Mouse (Mus musculus) intestine, embryonic 15.5 days (tissue): ENCODE data around the gene Slc39a5. TPM values are rescaled to one million over a fixed set of nuclear protein-coding genes. Genes with fewer than 3 reads are reported as not detected.

Experiments used
- ATAC-seq: fragments of 200-750 bp; cut with Nextera tagmentation; 2 replicates; pipeline ENCODE4 v1.8.0; 2017; ENCODE audit warnings: moderate TSS enrichment, moderate library complexity
- H3K27ac ChIP-seq: fragments of 300-500 bp; sonication (generic); 2 replicates; pipeline ENCODE4 v1.5.1; 2015; ENCODE audit warnings: mild to moderate bottlenecking, inconsistent platforms
- H3K27me3 ChIP-seq: fragments of 300-500 bp; sonication (generic); replicated peaks from 2 replicates; pipeline ENCODE4 v1.6.1; 2015; ENCODE audit warnings: inconsistent platforms
- H3K36me3 ChIP-seq: fragments of 300-500 bp; sonication (generic); 2 replicates; pipeline ENCODE4 v1.6.1; 2015; ENCODE audit warnings: inconsistent platforms
- H3K4me1 ChIP-seq: fragments of 300-500 bp; sonication (generic); replicated peaks from 2 replicates; pipeline ENCODE4 v1.6.1; 2015; ENCODE audit warnings: inconsistent platforms
- H3K4me2 ChIP-seq: fragments of 300-500 bp; sonication (generic); replicated peaks from 2 replicates; pipeline ENCODE4 v1.6.1; 2015; ENCODE audit warnings: mild to moderate bottlenecking, inconsistent platforms
- H3K4me3 ChIP-seq: fragments of 300-500 bp; sonication (generic); replicated peaks from 2 replicates; pipeline ENCODE4 v1.5.1; 2015; ENCODE audit warnings: inconsistent platforms
- H3K9ac ChIP-seq: fragments of 300-500 bp; sonication (generic); 2 replicates; pipeline ENCODE4 v1.6.1; 2015; ENCODE audit warnings: inconsistent platforms
- H3K9me3 ChIP-seq: fragments of 300-500 bp; sonication (generic); 2 replicates; pipeline ENCODE4 v1.6.1; 2016; ENCODE audit warnings: inconsistent platforms
- WGBS: fragments of 180-500 bp; shearing (Covaris S2); methylation state at CpG from one replicate; pipeline ENCODE4 v1.1.7; 2015; 5-methylcytosine and 5-hydroxymethylcytosine counted together
- polyA plus RNA-seq: library from polyadenylated mRNA; unstranded; fragments of >200 nt; fragmentation: Nextera tagmentation; extraction: Ambion mirVana; gene quantifications from 2 replicates; pipeline ENCODE4 v1.2.1, GENCODE M21; 2015

Slc39a5 gene
- polyA plus RNA-seq, 1 experiment from 2014 or later = 114 TPM

DNA sequence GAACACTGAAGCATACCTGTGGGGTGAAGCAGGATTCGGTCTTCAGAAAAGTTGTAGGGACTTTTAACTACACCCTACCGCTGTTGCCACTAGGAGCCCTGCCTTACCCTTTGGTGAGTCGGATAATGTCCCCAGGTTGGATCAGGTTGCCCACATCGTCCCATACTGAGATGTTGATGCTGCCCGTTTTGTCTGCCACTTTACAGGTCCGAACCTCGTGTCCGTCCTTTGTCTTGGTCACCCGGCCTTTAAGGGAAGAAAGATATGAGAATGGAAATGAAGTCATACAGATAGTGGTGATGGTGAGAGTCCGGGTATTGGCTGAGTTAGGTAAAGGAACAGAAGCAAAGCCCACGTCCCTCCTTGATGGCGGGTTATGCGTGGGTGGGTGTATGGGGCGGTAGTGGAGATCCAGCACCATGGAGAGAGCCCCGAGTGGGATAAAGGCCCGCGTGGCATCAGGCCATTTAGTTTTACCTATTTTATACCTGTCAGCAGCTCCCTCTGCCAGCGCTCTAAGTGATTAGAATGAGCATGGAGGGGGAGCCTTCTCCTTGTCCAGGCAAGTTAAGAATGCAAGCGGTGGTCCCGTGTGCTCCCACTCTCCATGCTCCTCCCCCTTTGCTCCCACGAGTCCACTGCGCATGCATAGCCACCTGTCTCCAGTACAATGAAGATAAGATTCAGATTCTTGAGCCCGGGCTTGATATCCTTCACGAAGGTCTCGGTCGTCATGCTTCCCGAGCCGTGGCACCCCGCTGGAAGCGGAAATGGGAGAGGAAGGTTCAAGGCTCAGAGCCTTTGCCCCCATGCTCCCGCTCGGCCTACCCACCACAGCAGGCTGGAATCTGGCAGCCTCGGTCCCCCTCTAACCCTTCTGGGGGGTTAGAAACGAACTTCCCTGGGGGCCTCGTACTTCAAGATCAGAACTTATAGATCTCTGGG lies 7.8 kb upstream of the Slc39a5 start:
- WGBS = 19% methylated on average over 35 of the region's 35 CpGs
- Histone ChIP-seq H3K9me3 (no peaks in the 10 kb centered on the region), H3K27ac (peak overlapping the region; percentile 76), H3K36me3 (peaks cover 9% of the 10 kb centered on the region), H3K4me2 (peak overlapping the region; percentile 93), H3K9ac (peak overlapping the region; percentile 64), H3K27me3 (no peaks in the 10 kb centered on the region), H3K4me1 (peaks cover 28% of the 10 kb centered on the region), H3K4me3 (peak overlapping the region; percentile 96)
- peak; percentile 7; the same call in 1 of the 2 replicates for ATAC-seq

DNA sequence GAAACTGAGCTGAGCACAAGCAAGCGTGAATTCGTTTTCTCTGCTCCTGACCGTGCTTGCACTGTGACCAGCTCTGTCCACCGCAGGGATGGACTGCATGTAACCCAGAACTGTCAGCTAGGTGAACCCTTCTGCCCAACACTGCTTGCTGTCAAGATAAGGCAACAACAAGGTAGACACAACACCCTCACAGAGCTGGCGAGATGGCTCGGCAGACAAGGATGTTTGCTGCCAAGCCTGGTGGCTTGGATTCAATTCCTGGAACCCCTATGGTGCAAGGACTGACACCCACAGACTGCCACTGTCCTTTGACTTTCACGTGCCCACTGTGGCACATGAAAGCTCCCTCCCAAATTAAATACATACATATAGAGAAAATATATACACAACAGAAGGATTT lies 2.9 kb upstream of the Slc39a5 start:
- Histone ChIP-seq H3K27ac (no peak overlapping the region), H3K36me3 (peaks cover 9% of the 10 kb centered on the region), H3K9ac (no peak overlapping the region), H3K4me2 (no peak overlapping the region), H3K27me3 (no peaks in the 10 kb centered on the region), H3K9me3 (no peaks in the 10 kb centered on the region), H3K4me1 (peaks cover 7% of the 10 kb centered on the region), H3K4me3 (no peak overlapping the region)
- ATAC-seq = no peak
- 88% methylated on average over 7 of the region's 7 CpGs for WGBS

DNA sequence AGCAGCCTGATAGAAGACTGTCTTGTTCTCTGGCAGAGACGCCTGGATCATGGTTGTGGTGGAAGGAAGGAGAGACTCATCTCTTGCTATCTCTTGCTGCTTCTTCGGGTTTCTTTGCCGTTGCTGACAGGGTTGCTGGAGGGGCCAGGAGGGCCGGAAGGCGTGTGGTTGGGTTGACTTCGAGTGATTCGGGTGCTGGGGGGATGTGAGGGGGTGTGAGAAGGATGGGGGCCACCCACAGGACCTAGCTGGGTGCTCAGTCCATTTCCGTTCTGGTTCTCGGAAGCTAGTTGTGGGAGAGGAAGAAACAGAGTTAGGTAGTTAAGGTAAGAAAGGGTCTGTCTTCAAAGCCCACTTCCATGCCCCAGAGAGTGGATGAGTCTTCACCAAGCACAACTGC lies 609 bp upstream of the Slc39a5 start:
- H3K4me1 ChIP-seq = peaks cover 13% of the 10 kb centered on the region
- ATAC-seq = no peak
- peaks cover 13% of the 10 kb centered on the region for H3K36me3 ChIP-seq
- no peak overlapping the region for H3K27ac ChIP-seq
- no peaks in the 10 kb centered on the region for H3K27me3 ChIP-seq
- H3K4me3 ChIP-seq = no peak overlapping the region
- H3K9ac ChIP-seq = no peak overlapping the region
- H3K4me2 ChIP-seq = peak overlapping the region; percentile 53; the same call in 1 of the 2 replicates
- 76% methylated on average over 9 of the region's 9 CpGs for WGBS
- H3K9me3 ChIP-seq = no peaks in the 10 kb centered on the region

DNA sequence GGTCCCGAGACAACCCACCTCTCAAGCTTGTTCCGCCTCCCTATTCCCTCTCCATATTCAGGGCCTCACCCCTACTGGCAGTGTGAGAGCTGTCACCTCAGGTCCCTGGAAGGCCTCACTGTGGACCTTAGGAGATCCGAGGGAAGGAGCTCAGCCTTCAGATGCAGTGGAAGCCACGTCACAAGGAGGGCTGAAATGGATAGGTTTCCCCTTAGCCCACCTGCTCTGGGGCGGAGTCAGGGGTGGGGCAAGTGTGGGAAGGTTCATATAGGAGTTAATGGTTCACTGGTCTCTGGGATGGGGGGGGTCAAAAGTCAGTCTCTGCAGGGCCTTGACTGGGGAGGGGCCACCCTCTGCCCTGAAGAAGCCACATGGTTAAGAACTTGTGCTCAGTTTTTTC lies 691 bp downstream of the Slc39a5 start:
- peak; percentile 91 for ATAC-seq
- peaks cover 8% of the 10 kb centered on the region; the same call in 1 of the 2 replicates for H3K36me3 ChIP-seq
- peak overlapping the region; percentile 53 for H3K4me2 ChIP-seq
- WGBS = 24% methylated on average over 5 of the region's 5 CpGs
- H3K4me3 ChIP-seq = peak overlapping the region; percentile 41
- H3K27ac ChIP-seq = peak overlapping the region; percentile 81
- H3K9me3 ChIP-seq = no peaks in the 10 kb centered on the region
- peaks cover 22% of the 10 kb centered on the region for H3K4me1 ChIP-seq
- no peaks in the 10 kb centered on the region for H3K27me3 ChIP-seq
- peak overlapping the region; percentile 41; the same call in 1 of the 2 replicates for H3K9ac ChIP-seq

DNA sequence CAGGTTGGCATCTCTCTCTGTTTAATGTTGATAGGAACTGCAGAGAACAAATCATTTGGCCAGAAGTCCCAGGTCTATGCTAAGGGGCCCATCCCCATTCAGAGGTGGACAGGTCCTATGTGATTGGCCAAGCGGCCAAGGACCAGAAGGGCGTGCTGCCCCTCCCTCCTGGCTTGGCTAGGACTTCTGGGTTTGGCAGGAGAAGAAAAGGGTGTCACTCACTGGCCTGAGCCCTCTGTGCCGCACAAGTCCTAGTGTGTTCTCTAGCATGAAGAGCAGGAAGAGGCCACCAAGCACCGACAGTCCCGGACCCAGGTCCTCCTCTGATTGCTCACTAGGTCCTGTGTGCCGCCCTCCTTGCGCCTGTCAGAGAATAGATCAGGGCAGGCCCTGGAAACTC lies 3.6 kb downstream of the Slc39a5 start:
- ATAC-seq = peak; percentile 8; the same call in 1 of the 2 replicates

DNA sequence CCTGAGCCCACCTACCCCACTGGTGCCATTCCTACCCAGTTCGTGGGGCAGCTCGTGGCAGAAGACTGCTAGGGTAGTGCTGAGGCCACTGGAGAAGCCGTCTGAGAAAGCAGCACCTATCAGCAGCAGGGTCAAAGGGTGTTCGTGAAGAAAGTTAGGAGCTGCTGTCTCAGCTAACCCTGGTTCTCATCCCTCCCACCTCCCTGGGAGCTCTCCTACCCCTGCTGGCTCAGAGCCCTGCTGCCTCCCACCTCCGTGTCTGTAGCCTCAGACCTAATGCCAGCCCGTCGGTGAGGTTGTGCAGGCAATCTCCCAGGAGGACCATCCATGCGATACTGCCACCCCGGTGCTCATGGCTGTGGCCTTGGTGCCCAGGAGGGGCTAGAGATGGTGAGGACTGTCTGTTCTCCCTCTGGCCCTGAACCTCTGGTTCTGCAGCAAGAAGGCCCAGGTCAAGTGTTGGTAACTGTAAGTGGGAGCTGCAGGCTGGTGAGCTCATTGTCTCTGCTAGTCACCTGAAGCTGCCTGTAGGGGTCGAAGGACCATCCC lies 4.2 kb downstream of the Slc39a5 start:
- Histone ChIP-seq H3K27me3 (no peaks in the 10 kb centered on the region), H3K36me3 (peaks cover 15% of the 10 kb centered on the region), H3K4me1 (peaks cover 31% of the 10 kb centered on the region), H3K9ac (no peak overlapping the region), H3K9me3 (no peaks in the 10 kb centered on the region), H3K4me2 (no peak overlapping the region), H3K27ac (no peak overlapping the region), H3K4me3 (no peak overlapping the region)
- WGBS = 57% methylated on average over 10 of the region's 10 CpGs
- ATAC-seq = no peak

More for the DNA sequence above, 3.6 kb downstream of the Slc39a5 start:
- no peak overlapping the region for H3K27ac ChIP-seq
- peaks cover 9% of the 10 kb centered on the region for H3K36me3 ChIP-seq
- no peak overlapping the region for H3K4me3 ChIP-seq
- H3K4me2 ChIP-seq = no peak overlapping the region
- no peak overlapping the region for H3K9ac ChIP-seq
- no peaks in the 10 kb centered on the region for H3K9me3 ChIP-seq
- peaks cover 31% of the 10 kb centered on the region for H3K4me1 ChIP-seq
- no peaks in the 10 kb centered on the region for H3K27me3 ChIP-seq
- WGBS = 61% methylated on average over 7 of the region's 7 CpGs

DNA sequence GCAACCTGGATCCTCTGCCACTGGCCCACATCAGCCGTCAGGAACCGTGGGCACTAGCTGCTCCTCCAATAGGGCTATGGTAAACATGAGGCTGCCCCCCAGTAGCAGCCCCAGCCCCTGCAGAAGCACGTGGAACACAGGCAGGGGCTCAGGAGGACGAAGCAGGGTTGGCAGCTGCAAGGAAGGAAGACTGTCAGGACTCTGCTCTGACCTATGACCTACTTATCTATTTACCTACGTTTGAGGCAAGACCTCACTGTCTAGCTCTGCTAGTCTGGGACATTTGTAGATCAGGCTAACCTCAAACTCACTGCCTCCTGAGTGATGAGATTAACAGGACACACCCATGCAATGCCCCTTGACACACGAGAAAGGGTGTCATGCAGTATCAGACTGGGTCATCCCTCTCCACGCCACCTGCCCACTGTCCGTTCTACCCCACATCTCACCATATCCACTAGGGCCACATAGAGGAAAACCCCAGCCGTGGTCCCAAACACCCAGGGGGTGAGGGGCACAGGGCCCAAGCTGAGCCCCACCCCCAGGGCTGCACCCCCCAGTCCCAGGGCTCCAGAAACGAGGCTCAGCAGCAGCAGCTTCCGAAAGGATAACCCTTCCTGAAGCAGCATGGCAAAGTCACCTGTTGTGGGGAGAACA lies 4.9 kb downstream of the Slc39a5 start:
- ATAC-seq = no peak
- Histone ChIP-seq H3K4me2 (no peak overlapping the region), H3K27me3 (no peaks in the 10 kb centered on the region), H3K36me3 (peaks cover 22% of the 10 kb centered on the region), H3K9me3 (no peaks in the 10 kb centered on the region), H3K4me3 (no peak overlapping the region), H3K27ac (peak overlapping the region; percentile 13; the same call in 1 of the 2 replicates), H3K4me1 (peaks cover 31% of the 10 kb centered on the region), H3K9ac (no peak overlapping the region)
- 50% methylated on average over 11 of the region's 11 CpGs for WGBS

DNA sequence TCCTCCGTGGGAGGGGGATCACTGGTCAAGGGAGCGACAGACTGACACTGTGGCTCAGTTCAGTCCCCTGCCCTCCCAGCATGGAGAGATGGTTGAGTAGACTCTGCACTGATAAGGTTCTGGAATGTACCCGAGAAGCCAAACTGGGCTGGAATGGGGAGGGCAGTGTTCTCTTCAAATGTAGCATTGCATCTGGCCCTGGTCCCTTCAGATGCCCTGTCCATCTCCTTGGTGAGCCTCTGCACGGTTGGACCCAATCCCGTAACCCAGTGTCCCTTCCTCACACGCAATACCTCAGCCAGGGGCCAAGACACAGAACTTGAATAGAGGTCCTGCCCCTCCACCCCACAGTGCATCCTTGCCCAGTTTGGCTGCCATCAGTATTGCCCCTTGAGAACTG lies 9.2 kb downstream of the Slc39a5 start:
- WGBS = 79% methylated on average over 6 of the region's 6 CpGs
- Histone ChIP-seq H3K36me3 (peaks cover 58% of the 10 kb centered on the region), H3K9me3 (no peaks in the 10 kb centered on the region), H3K9ac (no peak overlapping the region), H3K4me1 (peaks cover 20% of the 10 kb centered on the region), H3K27me3 (no peaks in the 10 kb centered on the region), H3K4me2 (no peak overlapping the region), H3K4me3 (no peak overlapping the region), H3K27ac (no peak overlapping the region)
- no peak for ATAC-seq

DNA sequence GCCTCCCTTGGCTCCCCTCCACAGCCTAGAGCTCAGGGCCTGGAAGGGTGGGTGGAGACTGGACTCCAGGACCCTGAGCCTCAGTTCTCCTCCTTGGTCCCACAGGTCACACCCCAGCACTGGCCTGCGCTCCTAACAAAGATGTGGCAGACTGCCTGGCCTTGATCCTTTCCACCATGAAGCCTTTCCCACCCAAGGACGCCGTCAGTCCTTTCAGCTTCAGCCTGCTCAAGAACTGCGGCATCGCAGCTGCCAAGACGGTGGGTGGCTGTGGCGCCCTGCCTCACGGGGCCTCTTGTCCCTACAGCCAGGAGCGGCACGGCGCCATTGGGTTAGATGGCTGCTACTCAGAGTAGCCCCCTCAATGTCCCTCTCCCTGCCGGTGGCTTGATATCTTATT lies 10.7 kb downstream of the Slc39a5 start:
- H3K36me3 ChIP-seq = peaks cover 62% of the 10 kb centered on the region
- 88% methylated on average over 12 of the region's 12 CpGs for WGBS
- H3K4me3 ChIP-seq = no peak overlapping the region
- no peaks in the 10 kb centered on the region for H3K27me3 ChIP-seq
- H3K9ac ChIP-seq = no peak overlapping the region
- no peak for ATAC-seq
- no peak overlapping the region for H3K4me2 ChIP-seq
- H3K9me3 ChIP-seq = no peaks in the 10 kb centered on the region
- H3K4me1 ChIP-seq = 0 out of 2 replicates have a peak, but pooled peaks cover 9% of the 10 kb centered on the region
- H3K27ac ChIP-seq = no peak overlapping the region

DNA sequence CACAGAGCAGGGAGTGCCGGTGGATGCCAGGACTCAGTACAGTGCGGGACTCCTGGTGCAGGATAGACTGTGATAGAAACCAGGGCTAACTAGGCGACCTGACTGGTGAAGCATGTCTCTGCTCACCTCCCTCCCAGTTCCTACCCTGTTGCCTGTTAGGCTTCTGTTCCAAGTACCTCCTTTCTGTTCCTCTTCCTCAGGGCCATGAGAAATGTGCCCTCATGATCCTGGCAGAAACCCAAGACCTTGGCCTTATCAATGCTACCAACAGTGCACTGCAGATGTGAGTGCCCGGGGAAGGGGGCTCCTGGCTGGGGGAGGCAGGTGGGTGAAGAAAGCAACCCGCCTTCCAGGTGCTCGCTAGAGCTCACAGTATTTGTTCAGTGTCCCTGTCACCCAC lies 11.5 kb downstream of the Slc39a5 start:
- Histone ChIP-seq H3K36me3 (peaks cover 64% of the 10 kb centered on the region), H3K9ac (no peak overlapping the region), H3K27ac (no peak overlapping the region), H3K4me1 (0 out of 2 replicates have a peak, but pooled peaks cover 9% of the 10 kb centered on the region), H3K4me3 (no peak overlapping the region), H3K9me3 (no peaks in the 10 kb centered on the region), H3K27me3 (no peaks in the 10 kb centered on the region), H3K4me2 (no peak overlapping the region)
- no peak for ATAC-seq
- 79% methylated on average over 6 of the region's 6 CpGs for WGBS

DNA sequence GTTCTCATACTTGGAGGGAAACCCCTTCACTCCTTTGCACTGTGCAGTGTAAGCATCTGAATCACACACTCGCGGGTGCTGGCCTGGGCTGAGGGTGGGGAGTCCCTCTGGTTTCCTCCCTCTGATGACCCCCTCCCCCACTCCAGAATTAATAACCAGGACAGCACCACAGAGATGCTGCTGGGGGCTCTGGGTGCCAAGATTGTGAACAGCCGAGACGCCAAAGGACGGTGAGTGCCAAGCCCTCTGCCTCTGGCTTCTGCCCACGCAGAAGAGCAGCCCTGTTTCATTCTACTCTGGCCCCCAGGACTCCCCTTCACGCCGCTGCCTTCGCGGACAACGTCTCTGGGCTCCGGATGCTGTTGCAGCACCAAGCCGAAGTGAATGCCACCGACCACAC lies 12.1 kb downstream of the Slc39a5 start:
- Histone ChIP-seq H3K27ac (no peak overlapping the region), H3K9me3 (no peaks in the 10 kb centered on the region)

DNA sequence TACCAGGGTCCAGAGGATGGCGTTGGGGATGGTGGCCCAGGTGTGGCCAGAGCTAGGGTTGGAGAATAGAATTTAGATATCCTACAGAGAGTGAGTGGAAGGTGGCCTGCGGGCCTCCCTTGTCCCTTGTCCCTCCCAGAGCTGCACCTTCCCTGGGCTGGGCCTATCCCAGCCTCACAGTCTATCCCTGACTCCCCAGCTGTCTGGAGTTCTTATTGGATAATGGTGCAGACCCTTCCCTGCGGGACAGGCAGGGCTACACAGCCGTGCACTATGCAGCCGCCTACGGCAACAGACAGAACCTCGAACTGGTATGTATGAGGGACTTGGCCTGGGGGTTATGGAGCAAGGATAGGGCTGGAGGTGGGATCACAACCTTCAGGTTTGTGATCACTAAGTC lies 15.1 kb downstream of the Slc39a5 start:
- H3K9ac ChIP-seq = no peak overlapping the region
- H3K4me2 ChIP-seq = no peak overlapping the region
- H3K9me3 ChIP-seq = no peaks in the 10 kb centered on the region
- H3K4me1 ChIP-seq = no peaks in the 10 kb centered on the region
- H3K36me3 ChIP-seq = peaks cover 78% of the 10 kb centered on the region
- ATAC-seq = no peak
- WGBS = 90% methylated on average over 7 of the region's 7 CpGs
- no peaks in the 10 kb centered on the region for H3K27me3 ChIP-seq
- no peak overlapping the region for H3K4me3 ChIP-seq
- no peak overlapping the region for H3K27ac ChIP-seq

More for the DNA sequence above, 12.1 kb downstream of the Slc39a5 start:
- Histone ChIP-seq H3K4me2 (no peak overlapping the region), H3K9ac (no peak overlapping the region), H3K4me3 (no peak overlapping the region), H3K27me3 (no peaks in the 10 kb centered on the region), H3K4me1 (0 out of 2 replicates have a peak, but pooled peaks cover 4% of the 10 kb centered on the region), H3K36me3 (peaks cover 68% of the 10 kb centered on the region)
- no peak for ATAC-seq
- 91% methylated on average over 14 of the region's 14 CpGs for WGBS
